Mouse (Mus musculus): ENCODE data around the gene Slc37a1. TPM values are rescaled to one million over a fixed set of nuclear protein-coding genes. Genes with fewer than 3 reads are reported as not detected.

Gene Slc37a1
- polyA plus RNA-seq, 1 experiment, result 9.3 TPM

DNA sequence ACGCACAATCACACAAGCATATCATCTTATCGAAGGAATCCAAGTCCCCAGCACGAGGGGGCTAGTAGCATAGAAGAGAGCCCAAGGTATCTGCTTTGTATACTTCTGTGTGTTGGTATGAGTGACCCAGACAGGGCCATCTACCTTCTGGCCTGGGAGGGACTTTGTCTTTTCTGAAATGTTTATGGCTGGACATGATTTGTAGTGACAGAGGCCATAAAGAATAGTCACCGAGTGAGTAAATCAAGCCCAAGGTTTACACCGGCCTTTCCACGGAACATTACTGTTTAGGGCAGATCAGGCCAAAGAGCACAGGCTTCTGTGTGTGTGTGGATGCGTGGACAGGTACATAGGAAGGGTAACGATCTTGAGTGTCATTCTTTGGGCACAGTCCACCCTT is 93.3 kb downstream of the Slc37a1 start:
- no peaks in the 10 kb centered on the region for H3K4me1 ChIP-seq (ENCODE audit: control insufficient read depth, insufficient read depth, low read length)
- TF ChIP-seq POLR2A (IDR thresholded peaks at IDR 0.05; ENCODE audit: extremely low read depth, insufficient read depth, low read length), result no peak
- no peak for TF ChIP-seq CTCF (IDR thresholded peaks at IDR 0.05; ENCODE audit: extremely low read depth, insufficient read depth, low read length)
- no peak overlapping the region for H3K4me3 ChIP-seq (ENCODE audit: insufficient read depth, low read length)

GRCm38 (mm10) chr17:31383320-31383719 is 96.7 kb downstream of the Slc37a1 start:
- H3K4me1 ChIP-seq (ENCODE audit: control insufficient read depth, insufficient read depth, low read length), result no peaks in the 10 kb centered on the region
- TF ChIP-seq CTCF (IDR thresholded peaks at IDR 0.05; ENCODE audit: extremely low read depth, insufficient read depth, low read length) (no peak), POLR2A (IDR thresholded peaks at IDR 0.05; ENCODE audit: extremely low read depth, insufficient read depth, low read length) (no peak)

More for the DNA sequence above, 93.3 kb downstream of the Slc37a1 start:
- H3K27ac ChIP-seq (ENCODE audit: insufficient read depth, low read length), result no peak overlapping the region

GRCm38 (mm10) chr17:31384968-31385627 is 98.5 kb downstream of the Slc37a1 start:
- H3K4me1 ChIP-seq (ENCODE audit: control insufficient read depth, insufficient read depth, low read length), result peaks cover 5% of the 10 kb centered on the region; the same call in 1 of the 2 replicates
- TF ChIP-seq POLR2A (IDR thresholded peaks at IDR 0.05; ENCODE audit: extremely low read depth, insufficient read depth, low read length), result no peak
- H3K27ac ChIP-seq (ENCODE audit: insufficient read depth, low read length), result no peak overlapping the region
- no peak overlapping the region; the same call in 1 of the 2 replicates for H3K4me3 ChIP-seq (ENCODE audit: insufficient read depth, low read length)

More at GRCm38 (mm10) chr17:31383320-31383719, 96.7 kb downstream of the Slc37a1 start:
- H3K27ac ChIP-seq (ENCODE audit: insufficient read depth, low read length), result no peak overlapping the region
- no peak overlapping the region for H3K4me3 ChIP-seq (ENCODE audit: insufficient read depth, low read length)

DNA sequence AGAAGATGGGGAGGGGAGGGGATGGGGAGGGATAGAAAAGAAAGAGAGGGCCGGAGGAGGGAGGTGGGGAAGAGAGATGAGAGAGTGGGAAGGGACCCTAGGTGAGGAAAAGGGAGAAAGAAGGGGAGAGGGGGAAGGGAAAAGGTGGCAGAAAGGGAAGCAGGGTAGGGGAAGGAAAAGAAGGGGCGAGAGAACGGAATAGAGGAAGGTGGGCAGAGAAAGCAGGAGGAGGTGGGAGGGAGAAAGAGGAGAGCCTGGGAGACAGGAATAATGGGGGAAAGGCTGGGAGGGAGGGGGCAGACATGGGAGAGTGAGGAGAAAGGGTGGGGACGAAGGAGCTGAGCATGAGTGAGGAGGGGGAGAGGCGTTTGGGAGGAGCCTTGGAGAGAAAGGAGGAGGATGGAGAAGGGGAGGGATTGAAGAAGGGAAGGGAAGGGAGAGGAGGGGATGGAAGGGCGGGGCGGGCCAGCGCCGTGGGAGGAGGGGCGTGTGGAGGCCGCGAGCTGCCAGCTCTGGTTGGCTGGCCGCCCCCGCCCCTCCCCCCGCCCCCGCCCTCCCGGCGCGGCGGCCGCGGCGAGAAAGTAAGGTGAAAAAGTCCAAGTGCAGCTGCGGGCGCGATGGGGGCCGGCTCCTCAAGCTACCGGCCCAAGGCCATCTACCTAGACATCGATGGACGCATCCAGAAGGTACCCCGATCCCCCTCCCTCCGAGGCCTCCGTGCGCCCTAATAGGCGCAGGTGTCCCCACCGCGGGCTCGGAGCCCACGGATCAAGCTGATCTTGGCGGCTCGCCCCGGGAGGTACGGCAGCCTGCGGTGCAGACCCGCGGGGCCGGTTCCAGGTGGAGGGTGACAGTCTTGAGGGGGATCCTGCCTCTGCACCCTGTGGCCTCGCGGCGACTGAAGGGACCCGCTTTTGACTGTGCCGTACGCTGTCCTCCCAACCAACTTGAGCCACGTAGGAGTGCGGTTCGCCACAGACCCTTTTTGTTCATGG is 99.4 kb downstream of the Slc37a1 start, which contains the start of gene Pde9a:
Gene Pde9a, plus strand, starts transcription at position 540 of the 995 bp plus-strand sequence.
- H3K27ac ChIP-seq (ENCODE audit: insufficient read depth, low read length), result peak within 1 kb of the TSS; percentile 17; the same call in 1 of the 2 replicates
- peaks cover 5% of the 10 kb centered on the region; the same call in 1 of the 2 replicates for H3K4me1 ChIP-seq (ENCODE audit: control insufficient read depth, insufficient read depth, low read length)
- TF ChIP-seq POLR2A (IDR thresholded peaks at IDR 0.05; ENCODE audit: extremely low read depth, insufficient read depth, low read length), result no peak
- no peak for TF ChIP-seq CTCF (IDR thresholded peaks at IDR 0.05; ENCODE audit: extremely low read depth, insufficient read depth, low read length)
- peak within 1 kb of the TSS; percentile 72 for H3K4me3 ChIP-seq (ENCODE audit: insufficient read depth, low read length)

GRCm38 (mm10) chr17:31386766-31387275 is 100.2 kb downstream of the Slc37a1 start:
- peaks cover 5% of the 10 kb centered on the region; the same call in 1 of the 2 replicates for H3K4me1 ChIP-seq (ENCODE audit: control insufficient read depth, insufficient read depth, low read length)
- peak overlapping the region; percentile 17; the same call in 1 of the 2 replicates for H3K27ac ChIP-seq (ENCODE audit: insufficient read depth, low read length)
- peak overlapping the region; percentile 72 for H3K4me3 ChIP-seq (ENCODE audit: insufficient read depth, low read length)
- no peak for TF ChIP-seq POLR2A (IDR thresholded peaks at IDR 0.05; ENCODE audit: extremely low read depth, insufficient read depth, low read length)
- no peak for TF ChIP-seq CTCF (IDR thresholded peaks at IDR 0.05; ENCODE audit: extremely low read depth, insufficient read depth, low read length)

DNA sequence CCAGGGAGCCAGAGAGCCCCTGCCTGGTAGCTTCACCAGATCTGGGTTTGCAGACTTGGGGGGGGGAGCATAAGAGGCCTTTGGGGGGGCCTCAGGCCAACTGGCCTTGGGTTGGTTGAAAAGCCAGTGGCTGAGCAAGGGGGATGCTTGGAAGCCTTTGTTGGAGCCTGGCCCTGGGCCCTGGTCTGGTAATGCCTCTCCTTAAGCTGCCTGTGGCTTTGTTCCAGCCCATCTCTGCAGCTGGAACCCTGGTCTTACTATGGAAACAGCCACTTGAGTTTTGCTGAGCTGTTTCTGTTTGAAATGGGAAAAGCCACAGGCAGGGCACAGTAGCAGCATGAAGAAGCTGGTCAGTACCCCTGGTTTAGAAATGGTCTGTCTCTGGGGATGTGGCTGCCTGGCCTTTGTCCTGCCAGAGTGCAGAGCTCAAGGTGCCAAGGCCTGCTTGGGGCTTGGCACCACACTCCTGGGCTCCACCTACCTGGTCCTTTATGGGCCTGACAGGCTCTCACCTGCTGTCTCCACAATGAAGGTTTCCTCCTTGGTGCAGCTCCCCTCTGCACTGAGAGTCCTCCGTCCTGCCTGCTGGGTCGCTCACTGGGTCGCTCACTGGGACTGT is 102.9 kb downstream of the Slc37a1 start:
- no peak for TF ChIP-seq CTCF (IDR thresholded peaks at IDR 0.05; ENCODE audit: extremely low read depth, insufficient read depth, low read length)
- TF ChIP-seq POLR2A (IDR thresholded peaks at IDR 0.05; ENCODE audit: extremely low read depth, insufficient read depth, low read length), result no peak
- H3K27ac ChIP-seq (ENCODE audit: insufficient read depth, low read length), result no peak overlapping the region

DNA sequence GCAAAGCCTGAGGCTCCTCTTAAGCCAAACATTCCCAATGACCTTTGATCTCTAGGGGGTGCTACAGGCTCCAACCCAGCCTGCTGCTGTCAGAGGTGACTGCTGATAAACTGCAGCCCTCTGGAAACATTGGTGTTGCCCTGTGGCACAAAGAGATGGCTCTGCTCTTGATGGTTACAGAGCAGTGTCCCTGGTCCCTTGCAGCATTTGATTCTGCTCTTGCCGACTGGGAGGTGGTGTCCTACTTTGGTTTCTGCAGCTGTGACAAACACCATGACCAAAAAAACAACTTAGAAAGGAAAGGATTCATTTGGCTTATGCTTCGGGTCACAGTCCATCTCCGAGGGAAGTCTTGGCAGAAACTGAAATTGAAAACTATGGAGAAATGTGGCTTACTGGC is 104.9 kb downstream of the Slc37a1 start:
- TF ChIP-seq POLR2A (IDR thresholded peaks at IDR 0.05; ENCODE audit: extremely low read depth, insufficient read depth, low read length), result no peak
- TF ChIP-seq CTCF (IDR thresholded peaks at IDR 0.05; ENCODE audit: extremely low read depth, insufficient read depth, low read length), result no peak

More for the DNA sequence above, 102.9 kb downstream of the Slc37a1 start:
- Histone ChIP-seq H3K4me3 (ENCODE audit: insufficient read depth, low read length) (no peak overlapping the region), H3K4me1 (ENCODE audit: control insufficient read depth, insufficient read depth, low read length) (peaks cover 5% of the 10 kb centered on the region; the same call in 1 of the 2 replicates)

DNA sequence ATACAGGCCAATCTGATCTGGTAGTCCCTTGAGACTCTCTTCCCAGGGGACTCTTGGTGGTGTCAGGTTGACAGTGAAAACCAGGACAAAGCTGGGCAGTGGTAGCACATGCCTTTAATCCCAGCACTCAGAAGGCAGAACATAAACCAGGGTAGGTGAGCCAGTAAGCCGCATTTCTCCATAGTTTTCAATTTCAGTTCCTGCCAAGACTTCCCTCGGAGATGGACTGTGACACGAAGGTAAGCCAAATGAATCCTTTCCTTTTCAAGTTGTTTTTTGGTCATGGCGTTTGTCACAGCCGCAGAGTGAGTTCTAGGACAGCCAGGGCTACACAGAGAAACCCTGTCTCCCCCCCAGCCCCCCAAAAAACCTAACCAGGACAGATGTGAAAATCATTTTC is 105.4 kb downstream of the Slc37a1 start:
- TF ChIP-seq CTCF (IDR thresholded peaks at IDR 0.05; ENCODE audit: extremely low read depth, insufficient read depth, low read length) (no peak), POLR2A (IDR thresholded peaks at IDR 0.05; ENCODE audit: extremely low read depth, insufficient read depth, low read length) (no peak)
- peaks cover 5% of the 10 kb centered on the region; the same call in 1 of the 2 replicates for H3K4me1 ChIP-seq (ENCODE audit: control insufficient read depth, insufficient read depth, low read length)
- H3K27ac ChIP-seq (ENCODE audit: insufficient read depth, low read length), result no peak overlapping the region
- H3K4me3 ChIP-seq (ENCODE audit: insufficient read depth, low read length), result no peak overlapping the region

More for the DNA sequence above, 104.9 kb downstream of the Slc37a1 start:
- no peak overlapping the region for H3K4me3 ChIP-seq (ENCODE audit: insufficient read depth, low read length)
- no peak overlapping the region for H3K27ac ChIP-seq (ENCODE audit: insufficient read depth, low read length)
- H3K4me1 ChIP-seq (ENCODE audit: control insufficient read depth, insufficient read depth, low read length), result peaks cover 5% of the 10 kb centered on the region; the same call in 1 of the 2 replicates

GRCm38 (mm10) chr17:31393811-31394210 is 107.2 kb downstream of the Slc37a1 start:
- no peak overlapping the region for H3K4me3 ChIP-seq (ENCODE audit: insufficient read depth, low read length)
- H3K27ac ChIP-seq (ENCODE audit: insufficient read depth, low read length), result no peak overlapping the region
- TF ChIP-seq CTCF (IDR thresholded peaks at IDR 0.05; ENCODE audit: extremely low read depth, insufficient read depth, low read length) (no peak), POLR2A (IDR thresholded peaks at IDR 0.05; ENCODE audit: extremely low read depth, insufficient read depth, low read length) (no peak)
- 0 out of 2 replicates have a peak, but pooled peaks cover 2% of the 10 kb centered on the region for H3K4me1 ChIP-seq (ENCODE audit: control insufficient read depth, insufficient read depth, low read length)

All from cortical plate, adult 2 months (tissue).